Mouse (Mus musculus) neural tube, embryonic 15.5 days (tissue): ENCODE results near the gene BC048671. TPM values are rescaled to one million over a fixed set of nuclear protein-coding genes. Genes with fewer than 3 reads are reported as not detected.

Source experiments
- polyA plus RNA-seq: library from polyadenylated mRNA; unstranded; fragments of >200 nt; fragmentation: Nextera tagmentation; extraction: Ambion mirVana; gene quantifications from 2 replicates; pipeline ENCODE4 v1.2.1, GENCODE M21; 2015

The BC048671 gene
- polyA plus RNA-seq, 1 experiment from 2014 or later: not detected

Other genes starting within 250 kb of the BC048671 start
- not detected in 2 replicates for gene Vmn1r49, start 222.7 kb upstream of the BC048671 start, polyA plus RNA-seq
- gene Vmn1r50, start 199.8 kb upstream of the BC048671 start, polyA plus RNA-seq: not detected in 2 replicates
- 0.06 and 0.12 TPM in 2 replicates for gene Vmn1r51, start 178.6 kb upstream of the BC048671 start, polyA plus RNA-seq
- gene Vmn1r52, start 126.4 kb upstream of the BC048671 start, polyA plus RNA-seq: 0.10 TPM in 1 of 2 replicates, not detected in the other
- not detected in 2 replicates for gene V1ra8, start 98.4 kb upstream of the BC048671 start, polyA plus RNA-seq
- gene Vmn1r53, start 76.8 kb upstream of the BC048671 start, polyA plus RNA-seq: not detected in 2 replicates
- gene Vmn1r54, start 54.9 kb upstream of the BC048671 start, polyA plus RNA-seq: not detected in 2 replicates
- 0.36 TPM in 2 replicates for gene Chst13, start 24.0 kb downstream of the BC048671 start, polyA plus RNA-seq
- gene Uroc1, start 32.1 kb downstream of the BC048671 start, polyA plus RNA-seq: 0.11 TPM in 1 of 2 replicates, not detected in the other
- gene Zxdc, start 68.3 kb downstream of the BC048671 start, polyA plus RNA-seq: 8.1 and 10.4 TPM in 2 replicates
- gene Cfap100, start 127.6 kb downstream of the BC048671 start, polyA plus RNA-seq: 7.5 and 7.7 TPM in 2 replicates
- 16.9 and 18.5 TPM in 2 replicates for gene Klf15, start 161.4 kb downstream of the BC048671 start, polyA plus RNA-seq
- 60.1 and 68.2 TPM in 2 replicates for gene Aldh1l1, start 185.2 kb downstream of the BC048671 start, polyA plus RNA-seq